Mouse (Mus musculus) right cerebral cortex, adult 2 months (tissue): ENCODE data around the gene Lipc.

Source experiments
- DNase-seq, 2 experiments: peaks; one replicate each; pipeline ENCODE4 v3.0.0; 2021 to 2022; ENCODE audit warnings: low spot score in 2 of 2

Lipc gene

GRCm38 (mm10) chr9:70952126-70952525 is at the start of gene Lipc:
Gene Lipc (minus strand): TSS chr9:70952226.
- DNase-seq, result no peak

- DNase-seq, result peak in 1 of 2 experiments; percentile 24
Observed at GRCm38 (mm10) chr9:70999161-70999560, 47.1 kb upstream of the Lipc start.

GRCm38 (mm10) chr9:70998719-70999118 is 46.7 kb upstream of the Lipc start:
- peak; percentile 80 to 88 for DNase-seq

- DNase-seq, result no peak
Observed at GRCm38 (mm10) chr9:70993326-70993725, 41.3 kb upstream of the Lipc start.

GRCm38 (mm10) chr9:70991401-70991800 is 39.4 kb upstream of the Lipc start:
- DNase-seq, result no peak

- no peak for DNase-seq
Observed at GRCm38 (mm10) chr9:70987210-70987609, 35.2 kb upstream of the Lipc start.

GRCm38 (mm10) chr9:70982991-70983480 is 31.0 kb upstream of the Lipc start:
- DNase-seq, result no peak

- DNase-seq, result no peak
Observed at GRCm38 (mm10) chr9:70981721-70982120, 29.7 kb upstream of the Lipc start.

GRCm38 (mm10) chr9:70979641-70980040 is 27.6 kb upstream of the Lipc start:
- no peak for DNase-seq

- DNase-seq, result no peak
Observed at GRCm38 (mm10) chr9:70979171-70979570, 27.1 kb upstream of the Lipc start.

GRCm38 (mm10) chr9:70977392-70977791 is 25.4 kb upstream of the Lipc start:
- DNase-seq, result no peak

GRCm38 (mm10) chr9:70975921-70976320 is 23.9 kb upstream of the Lipc start:
- DNase-seq, result no peak

GRCm38 (mm10) chr9:70973286-70973685 is 21.3 kb upstream of the Lipc start:
- DNase-seq, result no peak

- no peak for DNase-seq
Observed at GRCm38 (mm10) chr9:70969244-70969643, 17.2 kb upstream of the Lipc start.

- no peak for DNase-seq
Observed at GRCm38 (mm10) chr9:70965999-70966994, 14.3 kb upstream of the Lipc start.

GRCm38 (mm10) chr9:70965422-70965821 is 13.4 kb upstream of the Lipc start:
- DNase-seq, result no peak

GRCm38 (mm10) chr9:70965011-70965410 is 13.0 kb upstream of the Lipc start:
- no peak for DNase-seq

GRCm38 (mm10) chr9:70963461-70963891 is 11.4 kb upstream of the Lipc start:
- peak; percentile 61 to 66 for DNase-seq

- no peak for DNase-seq
Observed at GRCm38 (mm10) chr9:70962781-70963455, 10.9 kb upstream of the Lipc start.

- DNase-seq, result no peak
Observed at GRCm38 (mm10) chr9:70960301-70960700, 8.3 kb upstream of the Lipc start.

- DNase-seq, result no peak
Observed at GRCm38 (mm10) chr9:70959866-70960265, 7.8 kb upstream of the Lipc start.

- DNase-seq, result no peak
Observed at GRCm38 (mm10) chr9:70959447-70959846, 7.4 kb upstream of the Lipc start.

- no peak for DNase-seq
Observed at GRCm38 (mm10) chr9:70958381-70958780, 6.4 kb upstream of the Lipc start.
